Mouse (Mus musculus): Measurements from ENCODE around the gene Tmsb15b1. TPM values are rescaled to one million over a fixed set of nuclear protein-coding genes. Genes with fewer than 3 reads are reported as not detected.
"Not testable (repeated sequence)": the region's sequence is repeated elsewhere in the genome, so short reads cannot be mapped to it uniquely, and the experiment has no call there.

Gene Tmsb15b1
- polyA plus RNA-seq, 1 experiment from 2014 or later = 25.2 TPM

- no peaks in the 10 kb centered on the region for H3K36me3 ChIP-seq (replicated peaks)
- no peak overlapping the region for H3K27ac ChIP-seq (replicated peaks)
- H3K27me3 ChIP-seq (replicated peaks; ENCODE audit: low read depth, poor library complexity, severe bottlenecking) = no peaks in the 10 kb centered on the region
- no peaks in the 10 kb centered on the region for H3K9me3 ChIP-seq
- no peaks in the 10 kb centered on the region for H3K4me1 ChIP-seq
- WGBS = 33% methylated on average over 2 of the region's 2 CpGs
- no peak for DNase-seq (ENCODE audit: low spot score)
- H3K4me3 ChIP-seq = no peak overlapping the region
Measured at GRCm38 (mm10) chrX:136959688-136960087, 17.0 kb downstream of the Tmsb15b1 start.

DNA sequence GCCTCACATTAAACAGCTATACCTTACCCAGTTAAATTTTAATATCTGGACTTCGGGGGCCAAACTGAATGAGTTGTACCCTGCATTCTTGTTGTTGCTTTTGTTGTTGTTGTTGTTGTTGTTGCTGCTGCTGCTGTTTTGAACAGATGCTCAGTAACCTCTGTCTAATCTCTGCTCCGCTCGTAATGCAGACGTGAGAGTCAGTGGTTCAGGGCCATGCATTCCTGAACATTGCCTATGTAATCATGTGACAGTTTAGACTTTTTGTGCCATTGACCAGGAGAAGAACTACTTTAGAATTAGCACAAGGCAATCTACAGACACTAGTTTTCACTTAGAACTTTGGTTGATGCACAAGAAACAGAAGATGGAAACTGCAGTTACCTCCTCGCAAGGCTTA is 18.4 kb downstream of the Tmsb15b1 start:
- H3K36me3 ChIP-seq (replicated peaks); H3K27me3 ChIP-seq (replicated peaks; ENCODE audit: low read depth, poor library complexity, severe bottlenecking); H3K27ac ChIP-seq (replicated peaks); H3K9me3 ChIP-seq; DNase-seq (ENCODE audit: low spot score); H3K4me1 ChIP-seq: not testable (repeated sequence)
- peak overlapping the region; percentile 53 for H3K4me3 ChIP-seq
- WGBS = 61% methylated on average over 5 of the region's 5 CpGs

GRCm38 (mm10) chrX:136957583-136958279 is 18.9 kb downstream of the Tmsb15b1 start:
- peak overlapping the region; percentile 53 for H3K4me3 ChIP-seq
- 30% methylated on average over 13 of the region's 13 CpGs for WGBS
- H3K27ac ChIP-seq (replicated peaks) = not testable (repeated sequence)

GRCm38 (mm10) chrX:136937985-136938384 is 38.7 kb downstream of the Tmsb15b1 start:
- Histone ChIP-seq H3K27me3 (replicated peaks; ENCODE audit: low read depth, poor library complexity, severe bottlenecking) (peaks cover 4% of the 10 kb centered on the region; the same call in 1 of the 2 replicates), H3K27ac (replicated peaks) (no peak overlapping the region), H3K9me3 (no peaks in the 10 kb centered on the region), H3K4me1 (no peaks in the 10 kb centered on the region), H3K4me3 (no peak overlapping the region), H3K36me3 (replicated peaks) (no peaks in the 10 kb centered on the region)
- no peak for DNase-seq (ENCODE audit: low spot score)
- WGBS = 51% methylated on average over 3 of the region's 3 CpGs

More at GRCm38 (mm10) chrX:136957583-136958279, 18.9 kb downstream of the Tmsb15b1 start:
- peak; percentile 76 for DNase-seq (ENCODE audit: low spot score)
- not testable (repeated sequence) for H3K4me1 ChIP-seq; H3K27me3 ChIP-seq (replicated peaks; ENCODE audit: low read depth, poor library complexity, severe bottlenecking); H3K9me3 ChIP-seq; H3K36me3 ChIP-seq (replicated peaks)

- Histone ChIP-seq H3K4me3 (no peak within 1 kb of the TSS), H3K4me1 (no peaks in the 10 kb centered on the region), H3K27ac (replicated peaks) (no peak within 1 kb of the TSS), H3K27me3 (replicated peaks; ENCODE audit: low read depth, poor library complexity, severe bottlenecking) (no peaks in the 10 kb centered on the region), H3K9me3 (peaks cover 2% of the 10 kb centered on the region; the same call in 1 of the 2 replicates), H3K36me3 (replicated peaks) (no peaks in the 10 kb centered on the region)
- 89% methylated on average over 14 of the region's 14 CpGs for WGBS
- no peak for DNase-seq (ENCODE audit: low spot score)
Measured at GRCm38 (mm10) chrX:136927031-136927430, 49.6 kb downstream of the Tmsb15b1 start, which contains the start of gene H2bfm. Gene H2bfm (plus strand): TSS chrX:136927325.

- Histone ChIP-seq H3K36me3 (replicated peaks) (no peaks in the 10 kb centered on the region), H3K4me1 (no peaks in the 10 kb centered on the region), H3K27me3 (replicated peaks; ENCODE audit: low read depth, poor library complexity, severe bottlenecking) (no peaks in the 10 kb centered on the region), H3K4me3 (no peak overlapping the region), H3K9me3 (peaks cover 2% of the 10 kb centered on the region; the same call in 1 of the 2 replicates), H3K27ac (replicated peaks) (no peak overlapping the region)
- DNase-seq (ENCODE audit: low spot score) = no peak
Measured at GRCm38 (mm10) chrX:136925863-136926262, 50.8 kb downstream of the Tmsb15b1 start.

Other genes starting within 250 kb of the Tmsb15b1 start
- gene Morf4l2, start 233.2 kb downstream of the Tmsb15b1 start, polyA plus RNA-seq (2016; fragmentation: Nextera tagmentation; extraction: Ambion mirVana) = 573 and 588 TPM in 2 replicates
- gene Glra4, start 196.7 kb downstream of the Tmsb15b1 start, polyA plus RNA-seq (2016; fragmentation: Nextera tagmentation; extraction: Ambion mirVana) = 0.08 TPM in 1 of 2 replicates, not detected in the other
- gene Plp1, start 154.2 kb downstream of the Tmsb15b1 start, polyA plus RNA-seq (2016; fragmentation: Nextera tagmentation; extraction: Ambion mirVana) = 11.4 and 11.7 TPM in 2 replicates
- 0.35 and 0.56 TPM in 2 replicates for gene Rab9b, start 108.1 kb downstream of the Tmsb15b1 start, polyA plus RNA-seq (2016; fragmentation: Nextera tagmentation; extraction: Ambion mirVana)
- not detected in 2 replicates for gene H2bfm, start 49.5 kb downstream of the Tmsb15b1 start, polyA plus RNA-seq (2016; fragmentation: Nextera tagmentation; extraction: Ambion mirVana)
- 50.6 and 62.9 TPM in 2 replicates for gene Tmsb15b2, start 1.4 kb downstream of the Tmsb15b1 start, polyA plus RNA-seq (2016; fragmentation: Nextera tagmentation; extraction: Ambion mirVana)
- gene Tmsb15l, start within 50 bp of the Tmsb15b1 start, polyA plus RNA-seq (2016; fragmentation: Nextera tagmentation; extraction: Ambion mirVana) = 4.7 and 5.7 TPM in 2 replicates
- 32.5 and 39.2 TPM in 2 replicates for gene Zcchc18, start 16.3 kb upstream of the Tmsb15b1 start, polyA plus RNA-seq (2016; fragmentation: Nextera tagmentation; extraction: Ambion mirVana)
- 14.0 and 14.3 TPM in 2 replicates for gene Slc25a53, start 61.4 kb upstream of the Tmsb15b1 start, polyA plus RNA-seq (2016; fragmentation: Nextera tagmentation; extraction: Ambion mirVana)
- 16.6 and 16.9 TPM in 2 replicates for gene Fam199x, start 72.7 kb upstream of the Tmsb15b1 start, polyA plus RNA-seq (2016; fragmentation: Nextera tagmentation; extraction: Ambion mirVana)
- gene Esx1, start 145.2 kb upstream of the Tmsb15b1 start, polyA plus RNA-seq (2016; fragmentation: Nextera tagmentation; extraction: Ambion mirVana) = not detected in 2 replicates

All from embryonic facial prominence, embryonic 10.5 days (tissue).